Mouse (Mus musculus) CD4-positive helper T cell, adult 2 months (primary cell): ENCODE measurements around the gene Snx11.
"Not testable (repeated sequence)": the region's sequence is repeated elsewhere in the genome, so short reads cannot be mapped to it uniquely, and the experiment has no call there.

Source experiments
- DNase-seq: peaks from one replicate; pipeline ENCODE4 v3.0.0-alpha.2; 2012; ENCODE audit warnings: low read depth, missing footprints, low spot score

Snx11 gene

DNA sequence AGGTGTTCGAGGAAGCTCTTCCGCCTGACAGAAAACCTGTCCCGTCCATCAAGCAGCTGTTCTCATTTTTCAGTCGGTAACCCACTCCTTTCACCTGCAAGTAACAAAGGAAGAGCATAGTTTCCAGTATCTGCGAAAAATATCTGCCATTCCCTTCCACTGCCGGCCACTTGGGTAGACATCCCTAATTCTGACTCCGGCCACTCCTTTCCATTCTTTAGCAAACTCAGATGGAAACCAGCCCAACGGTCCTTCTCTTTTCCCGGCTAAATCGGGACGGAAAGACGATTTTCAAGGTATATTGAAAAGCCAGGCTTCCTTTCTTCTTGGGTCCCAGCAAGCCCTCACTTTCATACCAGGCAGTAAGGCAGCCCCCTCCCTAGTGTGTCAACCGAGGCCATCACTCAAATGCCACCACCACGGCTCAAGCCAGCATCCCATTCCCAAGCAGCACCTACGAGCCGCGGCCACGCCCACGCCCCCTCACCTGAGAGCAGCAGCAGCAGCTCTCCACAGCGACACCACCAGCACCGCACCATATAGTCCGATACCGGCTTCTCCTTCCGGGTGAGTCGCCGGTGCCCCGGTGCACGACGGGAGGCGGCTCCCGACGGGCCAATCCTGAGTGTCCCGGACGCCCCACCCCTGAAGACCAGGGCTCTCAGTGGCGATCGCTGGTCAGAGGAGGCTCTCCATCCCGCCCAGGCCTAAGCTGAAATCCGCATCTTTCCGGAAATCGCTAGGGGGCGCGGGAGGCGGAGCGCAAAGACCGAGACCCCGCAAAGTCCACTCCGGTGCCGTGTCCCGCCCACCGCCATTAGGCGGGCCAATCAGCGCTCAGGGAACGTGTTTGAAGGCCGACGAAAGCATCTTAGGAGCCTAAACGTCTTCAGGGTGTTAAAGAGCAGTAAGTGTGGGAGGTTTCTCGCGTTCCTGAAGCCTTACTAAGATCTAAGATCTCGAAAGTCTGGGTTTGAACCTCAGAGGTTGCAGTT is at the start of gene Snx11:
Snx11 (minus strand) TSS at position 592 of the 995 bp plus-strand sequence.
- DNase-seq, result peak; percentile 97

DNA sequence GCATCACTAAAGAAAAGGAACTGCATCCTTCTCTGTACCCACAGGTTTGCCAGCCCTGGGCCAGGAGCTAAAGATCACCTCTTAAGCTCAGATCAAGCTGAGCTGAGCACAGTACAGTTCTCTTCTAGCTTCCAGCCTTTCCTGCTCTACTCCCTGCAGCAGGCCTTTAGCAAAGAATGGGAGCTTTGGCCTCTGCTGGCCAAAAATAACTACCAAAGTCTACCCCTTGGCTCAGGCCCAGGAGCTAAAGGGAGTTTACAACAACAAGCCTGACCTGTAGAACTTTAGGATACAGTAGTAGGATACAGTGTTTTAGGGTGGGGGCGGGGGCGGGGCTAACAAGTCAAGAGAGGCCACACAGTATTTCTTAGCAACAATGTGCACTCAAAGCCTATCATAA is 49.1 kb upstream of the Snx11 start:
- DNase-seq, result no peak

DNA sequence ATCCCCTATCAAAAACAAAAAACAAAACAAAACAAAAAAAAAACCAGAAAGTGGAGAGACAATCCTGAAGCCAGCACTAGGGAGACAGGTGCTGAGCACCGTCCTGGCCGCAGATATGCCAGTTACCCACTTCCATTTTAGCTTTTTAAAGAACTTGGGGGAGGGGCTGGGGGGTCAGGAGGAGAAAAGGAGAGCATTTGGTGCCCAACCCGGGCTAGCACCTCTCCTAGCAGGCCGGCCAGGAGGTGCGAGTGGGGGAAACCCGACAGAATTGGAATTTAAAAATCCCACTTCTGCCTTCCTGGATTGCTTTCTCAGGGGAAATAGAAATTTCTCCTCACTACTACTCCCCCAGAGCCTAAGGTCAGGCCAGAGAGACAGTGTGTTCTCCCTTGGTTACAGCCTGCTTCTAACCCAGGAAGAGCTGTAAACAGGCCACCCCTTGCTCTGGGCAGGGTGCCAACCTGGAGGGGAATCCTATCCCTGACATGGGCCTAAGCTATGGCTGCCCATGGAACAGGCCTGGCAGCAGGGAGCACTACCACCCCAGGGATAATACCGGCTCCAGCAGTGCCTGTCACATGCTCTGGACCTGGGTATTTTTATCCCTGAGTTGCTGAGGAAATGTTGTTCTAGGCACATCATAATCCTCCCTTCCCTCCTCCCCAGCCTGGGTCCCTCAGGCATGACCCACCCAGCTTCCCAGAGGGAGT is 47.6 kb upstream of the Snx11 start:
- no peak for DNase-seq

DNA sequence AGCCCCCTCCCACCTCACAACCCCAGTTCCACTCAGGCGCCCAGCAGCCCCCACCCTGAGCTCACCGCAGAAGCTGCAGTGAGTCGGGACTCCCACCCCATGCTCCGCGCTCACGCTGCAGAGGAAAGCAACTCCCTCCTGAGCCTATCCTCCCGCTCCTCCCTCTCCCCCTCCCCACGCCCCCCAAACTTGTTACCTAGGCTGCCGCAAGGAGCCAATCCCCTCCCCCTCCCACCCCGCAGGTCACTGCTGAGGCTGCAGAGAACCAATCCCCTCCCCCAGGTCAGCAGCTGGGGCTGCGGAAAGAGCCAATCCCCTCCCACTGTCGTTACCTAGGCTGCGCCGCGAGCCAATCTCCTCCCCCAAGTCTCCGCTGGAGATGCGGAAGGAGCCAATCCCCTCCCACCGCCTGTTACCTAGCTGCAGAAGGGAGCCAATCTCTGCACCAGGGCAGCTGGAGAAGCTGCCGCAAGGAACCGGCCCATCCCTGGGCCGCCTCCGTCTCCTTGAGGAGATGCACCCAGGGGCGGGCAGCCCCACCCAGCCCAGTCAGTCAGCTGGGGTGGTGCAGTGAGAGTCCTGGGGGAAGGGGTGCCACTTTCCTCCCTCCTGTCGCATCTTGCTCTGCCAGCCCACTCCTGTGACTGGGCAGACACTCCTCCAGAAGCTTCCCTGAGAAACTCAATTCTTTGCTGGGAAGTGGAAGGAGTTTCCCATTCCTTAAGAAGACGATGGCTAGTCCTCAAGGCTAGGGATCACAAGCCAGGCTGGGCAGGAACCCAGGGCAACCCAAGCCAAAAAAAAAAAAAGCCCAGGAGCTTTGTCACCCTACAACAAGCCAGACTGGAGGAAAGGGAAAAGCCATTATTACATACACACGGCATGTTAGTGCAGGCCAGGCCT is 46.8 kb upstream of the Snx11 start:
- DNase-seq, result peak; percentile 93

DNA sequence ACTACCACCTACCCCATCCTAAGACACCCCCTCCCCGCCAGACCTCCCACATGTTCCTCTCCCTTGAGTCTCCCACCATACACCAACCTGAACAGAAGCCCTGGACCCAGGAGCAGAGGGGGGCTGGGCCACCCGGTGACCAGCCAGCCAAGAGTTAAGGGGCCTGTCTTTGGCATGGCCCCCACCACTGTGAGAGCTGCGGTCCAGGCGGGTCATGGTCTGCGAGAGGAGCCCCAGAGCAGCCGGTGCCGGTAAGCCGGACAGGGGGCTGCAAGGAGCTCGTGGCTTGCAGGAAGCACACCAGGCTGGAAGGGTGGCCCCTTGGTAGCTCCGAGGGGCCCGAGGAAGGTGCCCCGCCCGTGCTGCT is 46.1 kb upstream of the Snx11 start:
- DNase-seq, result no peak

DNA sequence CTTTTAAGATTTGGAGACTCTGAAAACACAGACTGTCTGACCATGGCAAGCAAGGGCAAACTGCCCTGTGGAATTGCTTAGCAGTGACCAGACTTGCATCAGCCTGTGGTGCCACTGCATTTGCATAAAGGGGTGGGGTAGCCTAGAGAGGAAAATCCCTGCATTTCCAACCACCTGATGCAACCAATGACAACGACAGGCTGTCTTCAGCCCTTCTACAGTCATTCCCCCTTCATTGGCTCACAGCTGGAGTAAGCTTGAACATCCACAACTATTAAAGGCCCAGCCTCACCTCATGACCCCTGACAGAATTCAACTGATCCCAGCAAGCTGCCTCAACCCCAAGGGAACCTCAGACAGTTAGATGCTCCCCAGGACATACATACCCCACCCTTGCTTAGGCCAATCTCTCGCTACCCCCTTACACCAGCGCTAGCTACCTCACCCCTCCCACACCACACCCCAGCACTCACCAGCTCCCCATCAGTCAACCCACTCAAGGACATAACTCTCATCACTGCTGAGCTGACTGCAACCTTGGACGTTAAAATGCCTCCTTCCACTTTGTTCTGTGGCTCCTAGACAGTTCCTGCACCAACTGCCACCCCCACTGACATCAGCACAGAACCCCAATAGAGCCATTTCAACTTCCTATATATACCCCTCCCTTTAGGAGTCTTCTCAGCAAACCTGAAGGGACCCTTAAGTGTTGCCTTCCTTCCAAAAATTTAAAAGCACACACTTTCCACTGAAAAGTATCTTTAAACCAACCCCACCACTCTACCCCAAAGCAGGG is 45.5 kb upstream of the Snx11 start:
- DNase-seq, result peak; percentile 52

DNA sequence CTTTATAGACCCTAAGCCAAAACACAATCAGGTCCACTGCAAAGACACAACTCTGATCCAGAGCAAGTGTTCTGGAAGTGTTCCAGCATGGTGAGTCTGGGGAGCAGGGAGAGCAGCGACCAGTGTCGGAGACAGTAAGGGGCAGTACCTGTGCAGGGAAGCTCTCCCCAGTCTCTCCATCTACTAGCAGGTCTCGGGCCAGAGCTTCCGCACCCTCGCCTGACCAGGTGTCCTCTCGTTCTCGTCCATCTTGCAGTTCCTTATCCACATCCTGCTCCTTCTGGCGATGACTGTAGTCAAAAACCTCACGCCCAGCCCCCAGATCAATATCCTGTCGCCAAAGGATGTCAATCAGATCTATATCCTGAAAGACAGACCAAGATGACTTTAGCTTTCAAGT is 44.6 kb upstream of the Snx11 start:
- DNase-seq, result no peak

DNA sequence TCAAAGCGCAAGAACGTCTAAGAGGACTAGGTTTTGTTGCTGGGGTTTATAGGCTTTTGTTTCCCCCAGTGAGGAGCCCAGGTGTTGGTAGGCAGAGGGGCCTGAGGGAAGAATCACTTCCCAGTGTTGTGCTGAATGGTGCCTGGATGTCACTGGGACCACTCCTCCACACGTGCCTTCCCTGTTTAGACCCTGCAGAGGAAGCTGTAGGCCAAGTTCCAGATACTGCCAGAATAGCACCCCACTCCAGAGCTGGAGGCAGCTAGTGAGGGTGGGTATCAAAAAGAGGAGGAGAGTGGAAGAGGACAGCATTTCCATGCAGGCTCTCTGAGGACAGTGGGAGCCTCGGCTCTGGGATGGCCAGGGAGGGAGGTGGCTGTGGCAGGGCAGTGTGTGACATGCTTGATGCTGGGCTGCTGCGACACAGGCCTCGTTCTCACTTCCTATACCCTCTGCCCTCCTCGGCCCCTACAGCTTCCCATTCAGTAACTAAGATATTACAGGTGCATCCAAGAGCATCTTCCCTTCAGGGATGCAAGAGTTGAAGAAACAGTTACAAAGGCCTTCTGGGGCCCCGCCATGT is 40.9 kb upstream of the Snx11 start:
- DNase-seq, result no peak

DNA sequence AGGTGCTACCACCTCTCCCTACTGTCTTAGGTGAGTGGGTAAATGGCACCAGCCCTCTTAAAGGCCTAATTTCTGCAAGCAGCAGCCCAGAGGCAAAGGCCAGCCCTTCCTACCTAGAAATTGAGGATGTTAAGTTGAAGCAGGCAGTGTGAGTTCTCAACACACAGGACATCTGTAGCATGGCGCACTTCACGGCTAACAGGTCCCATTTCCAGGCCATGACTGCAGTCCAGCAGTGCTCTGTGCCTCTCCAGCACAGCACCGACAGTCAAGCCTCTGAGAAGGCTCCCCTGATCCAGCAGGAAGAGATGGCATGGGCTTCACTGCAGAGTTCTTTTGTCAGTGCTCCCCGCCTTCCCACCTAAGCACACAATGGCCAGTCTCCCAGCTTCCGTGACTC is 39.6 kb upstream of the Snx11 start:
- DNase-seq, result no peak

DNA sequence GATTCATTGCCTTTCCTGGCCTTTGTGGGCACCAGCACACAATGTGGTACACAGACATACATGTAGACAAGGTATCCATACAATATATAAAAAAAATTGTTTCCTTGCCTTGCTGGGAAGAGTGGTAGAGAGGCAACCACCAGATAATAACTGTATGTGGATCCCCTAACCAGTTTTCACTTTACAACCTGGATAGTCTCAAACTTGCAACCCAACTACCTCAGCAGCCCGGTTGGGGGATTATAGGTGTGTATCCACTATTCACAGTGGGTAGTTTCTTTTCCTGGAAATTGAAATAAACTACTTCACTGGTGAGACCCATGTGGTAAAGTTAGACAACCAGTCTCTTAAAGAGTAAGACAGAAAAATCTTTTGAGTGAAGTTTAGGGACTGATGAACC is 39.1 kb upstream of the Snx11 start:
- no peak for DNase-seq

DNA sequence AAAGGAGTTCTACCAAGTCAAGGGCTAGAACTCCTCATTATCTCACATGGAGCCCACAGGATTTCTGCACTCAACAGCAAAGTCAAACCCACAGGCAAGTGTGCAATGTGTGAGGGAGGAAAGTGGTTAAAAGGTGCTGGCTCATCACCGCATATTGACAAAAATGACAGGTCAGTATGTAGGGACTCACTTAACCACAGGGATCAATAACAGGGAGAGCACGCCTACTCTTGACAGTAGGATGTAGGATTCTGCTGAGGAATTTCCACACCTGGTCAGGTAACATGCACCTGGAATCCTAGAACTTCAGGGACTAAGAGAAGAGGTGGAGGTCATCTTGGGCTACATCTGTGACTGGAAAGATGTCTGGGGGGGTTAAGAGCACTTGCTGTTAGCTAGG is 38.5 kb upstream of the Snx11 start:
- DNase-seq, result no peak

DNA sequence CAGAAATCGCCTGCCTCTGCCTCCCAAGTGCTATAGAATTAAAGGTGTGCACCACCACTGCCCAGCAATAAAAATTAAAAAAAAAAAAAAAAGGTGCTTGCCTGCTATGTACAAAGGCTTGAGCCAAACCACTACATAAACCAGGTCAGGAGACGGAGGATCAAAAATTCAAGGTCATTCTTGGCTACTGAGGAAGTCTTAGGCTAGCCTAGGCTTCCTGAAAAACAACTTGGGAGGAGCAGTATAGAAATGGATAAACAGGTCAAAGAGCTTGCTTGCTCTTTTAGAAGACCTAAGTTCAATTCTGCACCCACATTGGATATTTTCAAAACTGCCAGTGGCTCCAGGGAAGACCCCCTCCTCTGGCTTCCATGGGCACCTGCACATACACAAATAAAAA is 37.1 kb upstream of the Snx11 start:
- no peak for DNase-seq

DNA sequence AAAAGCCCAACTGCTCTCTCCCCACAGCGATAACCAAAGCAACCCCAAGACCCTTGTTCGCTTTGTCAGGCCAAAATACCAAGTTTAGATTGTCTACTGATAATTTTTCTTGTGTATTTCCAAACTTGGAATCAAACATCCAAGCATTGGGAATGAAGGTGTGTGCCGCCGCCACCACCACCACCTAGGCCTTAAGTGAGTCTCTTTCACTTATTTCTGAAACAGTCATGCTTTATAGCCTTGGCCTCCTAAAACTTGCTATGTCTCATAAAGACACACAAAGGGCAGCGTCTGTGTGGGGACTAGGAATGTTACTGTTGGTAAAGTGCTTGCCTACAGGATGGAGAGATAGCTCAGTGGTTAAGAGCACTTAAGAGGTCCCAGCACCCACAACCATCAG is 36.6 kb upstream of the Snx11 start:
- DNase-seq, result no peak

DNA sequence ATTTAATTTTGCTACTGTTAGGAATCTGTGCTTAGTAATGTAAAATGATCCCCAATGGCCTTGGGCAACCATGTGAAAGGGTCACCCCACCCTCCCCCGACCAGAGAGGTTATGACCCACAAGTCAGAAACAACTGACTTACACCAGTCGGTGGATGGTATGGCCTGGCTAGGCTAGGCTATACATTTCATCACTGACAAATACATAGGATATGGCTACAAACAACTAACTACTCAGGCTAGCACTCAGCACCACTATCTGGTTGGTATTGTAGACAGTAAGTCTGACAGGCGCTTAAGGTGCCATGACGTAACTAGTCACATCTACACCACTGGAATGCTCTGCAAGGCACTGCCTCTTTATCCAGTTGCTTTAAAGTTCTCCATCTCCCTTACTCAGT is 36.1 kb upstream of the Snx11 start:
- DNase-seq, result no peak

DNA sequence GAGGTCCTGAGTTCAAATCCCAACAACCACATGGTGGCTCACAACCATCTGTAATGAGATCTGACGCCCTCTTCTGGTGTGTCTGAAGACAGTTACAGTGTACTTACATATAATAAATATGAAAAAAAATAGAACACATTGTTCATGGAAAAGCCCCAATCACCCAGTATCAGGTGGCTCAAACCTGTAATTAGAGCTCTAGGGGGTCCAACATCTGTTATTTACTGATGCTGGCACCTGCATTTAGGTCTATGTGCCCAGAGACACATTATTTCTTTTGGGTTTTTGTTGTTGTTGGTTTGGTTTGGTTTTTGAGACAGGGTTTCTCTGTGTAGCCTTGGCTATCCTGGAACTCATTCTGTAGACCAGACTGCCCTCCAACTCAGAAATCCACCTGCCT is 33.8 kb upstream of the Snx11 start:
- DNase-seq, result not testable (repeated sequence)

DNA sequence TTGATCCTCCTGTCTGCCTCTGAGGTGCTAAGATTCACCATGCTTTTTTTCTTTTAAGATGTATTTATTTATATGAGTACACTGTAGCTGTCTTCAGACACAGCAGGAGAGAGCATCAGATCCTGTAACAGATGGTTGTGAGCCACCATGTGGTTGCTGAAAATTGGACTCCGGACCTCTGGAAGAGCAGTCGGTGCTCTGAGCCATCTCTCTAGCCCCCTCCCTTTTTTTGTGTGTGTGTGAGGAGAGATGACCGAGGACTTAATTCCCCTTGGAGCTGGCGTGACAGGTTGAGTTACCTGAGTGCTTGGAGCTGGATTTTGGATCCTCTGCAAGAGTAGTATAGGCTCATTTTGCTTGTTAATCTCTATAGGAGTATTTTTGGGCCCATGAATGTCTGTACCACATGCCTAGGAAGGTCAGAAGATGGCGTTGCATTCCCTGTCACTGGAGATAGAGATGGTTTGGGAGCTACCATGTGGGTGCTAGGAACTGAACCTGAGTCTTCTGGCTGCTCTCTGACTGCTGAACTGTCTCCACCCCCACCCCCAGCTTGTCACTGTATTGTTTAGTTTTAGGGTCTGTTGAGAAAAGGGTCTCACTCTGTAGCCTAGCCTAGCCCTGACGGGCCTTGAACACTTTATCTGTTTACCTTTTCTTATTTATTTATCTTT is 32.3 kb upstream of the Snx11 start:
- DNase-seq, result no peak

DNA sequence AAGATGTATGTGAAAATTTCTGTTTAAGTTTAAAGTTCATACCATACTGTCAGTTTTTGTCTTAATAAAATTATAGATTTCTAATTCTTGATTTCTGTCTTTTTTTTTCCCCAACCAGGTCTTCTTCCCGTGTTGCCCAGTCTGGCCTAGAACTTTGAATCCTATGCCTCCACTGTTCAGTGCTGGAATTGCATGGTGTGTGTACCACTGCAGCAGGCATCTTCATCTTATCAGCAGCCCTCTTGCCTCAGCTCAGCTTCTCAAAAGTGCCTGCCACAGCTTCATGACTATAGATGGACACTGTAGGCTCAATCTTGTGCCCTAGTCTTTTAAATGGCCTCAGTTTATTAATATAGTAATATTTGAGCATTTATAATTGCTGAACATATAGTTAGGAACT is 30.7 kb upstream of the Snx11 start:
- DNase-seq, result no peak

DNA sequence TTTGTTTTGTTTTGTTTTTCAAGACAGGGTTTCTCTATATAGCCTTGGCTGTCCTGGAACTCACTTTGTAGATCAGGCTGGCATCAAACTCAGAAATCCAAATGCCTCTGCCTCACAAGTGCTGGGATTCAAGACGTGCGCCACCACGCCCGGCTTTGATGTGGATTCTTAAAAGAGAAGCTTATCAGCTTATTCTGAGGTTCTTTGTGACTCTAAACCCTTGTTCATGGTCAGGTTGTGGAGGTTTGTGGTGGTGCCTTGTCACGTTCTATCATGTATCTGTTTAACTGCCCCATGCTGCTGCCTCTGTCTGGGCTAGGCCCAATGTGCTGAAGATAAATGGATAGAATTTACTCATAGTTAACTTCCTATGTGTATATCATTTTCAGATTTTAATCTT is 28.2 kb upstream of the Snx11 start:
- DNase-seq, result peak; percentile 58

DNA sequence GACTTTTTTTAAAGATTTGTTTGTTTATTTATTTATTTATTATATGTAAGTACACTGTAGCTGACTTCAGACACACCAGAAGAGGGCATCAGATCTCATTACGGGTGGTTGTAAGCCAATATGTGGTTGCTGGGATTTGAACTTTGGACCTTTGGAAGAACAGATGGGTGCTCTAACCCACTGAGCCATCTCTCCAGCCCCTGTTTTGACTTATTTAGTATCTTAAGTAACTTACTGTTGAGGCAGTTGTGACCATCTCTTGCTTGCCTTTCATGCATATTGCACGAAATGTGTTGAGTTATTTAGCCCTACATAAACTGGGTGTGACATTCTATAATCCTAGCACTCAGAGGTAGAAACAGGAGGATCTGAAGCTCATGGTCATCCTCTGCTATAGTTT is 22.2 kb upstream of the Snx11 start:
- no peak for DNase-seq

DNA sequence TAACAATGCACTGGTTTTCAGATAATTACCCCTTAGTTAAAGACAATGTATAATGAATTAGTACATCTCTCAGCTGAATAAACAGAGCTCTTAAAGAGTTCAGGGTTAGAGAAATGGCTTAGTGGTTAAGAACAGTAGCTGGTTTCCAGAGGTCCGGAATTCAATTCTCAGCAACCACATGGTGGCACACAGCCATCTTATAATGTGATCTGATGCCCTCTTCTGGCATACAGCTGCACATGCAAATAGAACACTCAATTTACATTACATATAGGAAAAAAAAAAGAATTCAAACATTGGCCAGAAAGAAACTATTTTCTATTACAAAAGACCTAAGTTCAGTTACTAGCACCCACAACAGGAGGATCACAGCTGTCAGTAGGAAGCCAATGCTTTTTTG is 19.2 kb upstream of the Snx11 start:
- DNase-seq, result peak; percentile 35
